Mouse (Mus musculus): ENCODE data around the gene Bysl. TPM values are rescaled to one million over a fixed set of nuclear protein-coding genes. Genes with fewer than 3 reads are reported as not detected.

Gene Bysl
- polyA plus RNA-seq, 2 experiments from 2014 or later, result 6.6 to 10.8 TPM

DNA sequence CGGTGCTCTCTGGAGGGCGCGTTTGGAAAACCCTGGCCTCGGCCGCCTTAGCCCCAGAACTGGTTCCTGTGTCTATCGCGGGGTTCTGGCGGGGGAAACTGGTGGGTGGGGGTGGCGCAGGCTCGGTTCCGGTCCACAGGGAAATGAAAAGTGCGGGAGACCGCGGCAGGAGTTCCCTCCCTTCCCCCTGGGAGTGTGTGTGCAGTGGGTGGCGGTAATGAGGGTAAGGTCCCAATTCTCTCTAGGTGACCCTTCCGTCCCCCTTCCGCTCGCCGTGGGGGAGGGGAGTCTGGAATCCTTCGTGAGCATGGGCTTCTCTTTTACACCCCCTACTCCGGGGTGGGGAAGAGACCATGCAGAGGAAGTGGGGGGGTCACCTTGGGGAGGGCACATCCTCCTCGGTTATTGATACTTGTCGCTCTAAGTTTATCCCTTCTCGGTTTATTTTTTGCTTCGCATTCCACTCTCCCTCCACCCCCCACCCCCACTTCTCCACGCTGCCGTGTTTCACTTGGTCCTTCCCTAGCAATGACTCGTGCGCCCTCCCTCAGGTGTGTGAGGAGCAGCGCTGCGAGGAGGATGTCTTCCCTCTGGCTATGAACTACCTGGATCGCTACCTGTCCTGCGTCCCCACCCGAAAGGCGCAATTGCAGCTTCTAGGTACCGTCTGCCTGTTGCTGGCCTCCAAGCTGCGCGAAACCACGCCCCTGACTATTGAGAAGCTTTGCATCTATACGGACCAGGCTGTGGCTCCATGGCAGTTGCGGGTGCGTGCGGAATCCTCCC is 16.9 kb downstream of the Bysl start:
- ATAC-seq, result no peak

DNA sequence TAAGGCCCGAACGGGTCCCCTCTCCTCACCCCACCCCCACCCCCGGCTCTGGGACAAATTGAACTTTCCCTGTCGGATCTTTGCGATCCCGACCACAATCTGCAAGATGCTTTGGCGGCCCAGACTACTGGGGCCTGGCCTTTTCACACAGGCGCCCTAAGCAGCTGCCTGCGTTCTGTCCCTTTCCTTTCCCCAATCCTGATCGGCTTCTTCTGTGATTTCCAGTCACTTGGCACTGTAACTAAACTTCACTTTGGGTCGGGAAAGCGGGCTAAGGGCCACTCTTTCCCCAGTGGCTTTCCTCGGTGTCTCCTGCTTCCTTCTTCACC is 17.5 kb downstream of the Bysl start:
- no peak for ATAC-seq

DNA sequence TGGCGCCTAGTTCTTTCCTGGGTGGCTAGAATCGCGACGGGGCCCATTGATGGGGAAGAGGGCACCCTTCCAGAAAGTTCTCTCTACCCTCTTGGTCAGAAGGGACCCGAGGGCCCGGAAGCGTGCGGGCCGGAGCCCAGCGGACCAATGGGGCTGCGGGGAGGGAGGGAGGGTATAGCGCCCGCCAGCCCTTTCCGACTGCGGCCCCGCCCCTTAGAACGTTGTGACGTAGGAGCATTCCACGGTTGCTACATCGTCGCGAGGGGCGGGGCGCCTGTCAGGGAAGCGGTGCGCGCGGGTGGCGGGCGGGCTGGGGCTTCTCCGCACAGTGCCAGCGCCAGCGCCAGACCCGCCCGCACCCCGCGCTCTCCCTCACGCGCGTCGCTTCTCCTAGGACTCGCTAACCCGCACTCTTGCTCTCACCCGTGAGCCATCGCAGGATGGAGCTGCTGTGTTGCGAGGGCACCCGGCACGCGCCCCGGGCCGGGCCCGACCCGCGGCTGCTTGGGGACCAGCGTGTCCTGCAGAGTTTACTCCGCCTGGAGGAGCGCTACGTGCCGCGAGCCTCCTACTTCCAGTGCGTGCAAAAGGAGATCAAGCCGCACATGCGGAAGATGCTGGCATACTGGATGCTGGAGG is 18.0 kb downstream of the Bysl start:
- ATAC-seq, result peak; percentile 74

DNA sequence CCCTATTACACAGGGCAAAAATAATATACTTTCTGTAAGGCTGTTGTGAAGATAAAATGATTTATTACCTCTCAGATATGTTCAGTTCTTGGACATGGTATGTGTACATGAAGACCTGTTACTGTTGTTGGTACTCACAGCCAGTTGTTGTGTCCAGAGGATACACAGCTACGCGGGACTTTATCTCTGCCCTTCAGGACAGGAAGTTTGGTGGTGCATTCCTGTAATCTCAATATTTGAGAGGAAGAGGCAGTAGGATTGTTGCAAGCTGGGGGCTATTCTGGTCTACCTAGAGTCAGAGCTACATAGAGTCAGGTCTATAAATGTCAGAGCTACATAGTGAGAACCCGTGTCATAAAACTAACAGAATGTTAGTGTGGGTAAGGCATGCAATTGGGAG is 20.2 kb downstream of the Bysl start:
- no peak for ATAC-seq

DNA sequence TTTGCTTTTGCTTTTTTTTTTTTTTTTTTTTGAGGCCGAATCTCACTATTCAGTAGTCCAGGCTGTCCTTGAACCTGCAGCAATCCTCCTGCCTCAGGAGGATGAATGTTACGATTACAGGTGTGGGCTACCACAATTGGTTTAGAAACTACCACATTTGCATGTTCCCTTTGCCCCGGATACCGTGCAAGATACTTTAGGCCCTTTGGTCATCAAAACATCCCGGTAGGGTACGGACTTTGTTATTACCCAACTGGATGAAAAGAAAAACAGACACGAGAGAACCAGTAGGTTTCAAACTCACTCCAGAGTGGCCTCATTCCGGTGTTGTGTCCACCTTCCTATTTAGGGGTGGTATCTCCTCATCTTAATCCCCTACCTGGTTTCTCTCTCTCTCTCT is 22.8 kb downstream of the Bysl start:
- ATAC-seq, result no peak

DNA sequence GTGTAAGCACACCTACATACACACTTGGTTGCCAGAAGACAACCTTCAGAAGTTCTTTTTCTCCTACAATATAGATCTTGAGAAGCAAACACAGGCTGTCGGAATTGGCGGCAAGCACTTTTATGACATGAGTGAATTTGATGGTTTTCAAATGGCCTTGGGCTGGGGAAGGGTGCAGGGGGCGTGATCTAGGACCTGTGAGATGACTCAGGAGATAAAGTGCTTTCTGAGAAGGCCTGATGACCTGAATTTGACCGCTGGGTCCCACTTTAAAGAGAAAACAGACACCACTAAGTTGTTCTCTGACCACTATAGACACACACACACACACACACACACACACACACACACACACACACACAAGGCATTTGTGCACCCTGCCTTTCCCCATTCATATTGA is 30.3 kb downstream of the Bysl start:
- no peak for ATAC-seq

DNA sequence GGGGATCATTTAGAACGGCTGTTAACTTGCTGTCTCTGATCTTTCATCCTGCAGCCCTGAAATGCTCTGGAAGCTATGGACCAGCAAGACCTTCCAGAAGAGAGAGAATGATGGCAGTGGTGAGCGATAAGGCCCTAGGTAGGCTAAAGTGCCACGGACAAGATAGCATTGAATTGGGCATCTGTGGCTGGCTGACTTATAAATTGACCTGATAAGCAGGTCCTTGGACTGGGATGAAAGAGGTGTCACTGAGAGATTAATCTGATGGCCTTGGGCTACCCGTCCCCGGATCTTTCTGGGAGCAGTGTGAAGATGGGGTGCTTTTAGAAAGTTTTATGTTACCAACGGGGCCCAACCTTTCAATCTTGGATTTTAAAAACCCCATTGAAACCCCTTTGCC is 32.6 kb downstream of the Bysl start:
- no peak for ATAC-seq

DNA sequence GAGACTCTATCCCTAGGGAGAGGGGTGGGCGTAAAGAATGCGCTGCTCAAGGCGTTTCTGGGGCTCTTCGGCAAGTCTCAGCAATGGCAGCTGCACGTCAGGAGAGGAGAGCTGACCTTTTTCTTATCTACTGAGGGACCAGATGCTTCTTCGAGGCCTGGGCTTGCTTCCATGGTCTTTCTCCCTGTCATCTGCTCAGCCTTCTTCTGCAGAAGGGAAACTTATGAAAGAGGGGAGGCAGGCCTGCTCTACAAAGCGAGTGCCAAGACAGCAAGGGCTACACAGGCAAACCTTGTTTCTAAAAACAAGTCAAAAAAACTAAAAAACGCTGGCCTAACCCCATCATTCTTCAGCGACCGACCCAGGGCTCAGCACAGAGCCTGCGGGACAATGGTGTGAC is 36.5 kb downstream of the Bysl start:
- ATAC-seq, result no peak

DNA sequence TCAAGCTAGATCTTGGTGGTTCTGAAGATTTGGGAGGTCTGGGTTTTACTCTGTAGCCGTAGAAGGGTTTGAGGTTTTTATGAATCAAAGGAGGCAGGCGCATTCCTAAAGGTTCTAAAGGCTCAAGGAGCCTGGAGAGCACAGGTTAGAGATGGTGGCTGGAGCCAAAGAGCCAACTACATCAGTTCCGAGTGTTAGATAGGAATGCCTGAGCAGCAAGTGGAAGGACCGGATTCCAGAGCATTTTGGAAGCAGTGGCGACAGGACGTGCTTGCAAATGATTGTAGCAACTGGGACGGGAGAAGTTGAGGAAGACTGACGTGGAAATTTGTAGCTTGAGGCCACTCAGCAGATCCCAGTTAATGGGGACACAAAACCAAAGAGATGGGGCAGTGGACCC is 37.3 kb downstream of the Bysl start:
- no peak for ATAC-seq

DNA sequence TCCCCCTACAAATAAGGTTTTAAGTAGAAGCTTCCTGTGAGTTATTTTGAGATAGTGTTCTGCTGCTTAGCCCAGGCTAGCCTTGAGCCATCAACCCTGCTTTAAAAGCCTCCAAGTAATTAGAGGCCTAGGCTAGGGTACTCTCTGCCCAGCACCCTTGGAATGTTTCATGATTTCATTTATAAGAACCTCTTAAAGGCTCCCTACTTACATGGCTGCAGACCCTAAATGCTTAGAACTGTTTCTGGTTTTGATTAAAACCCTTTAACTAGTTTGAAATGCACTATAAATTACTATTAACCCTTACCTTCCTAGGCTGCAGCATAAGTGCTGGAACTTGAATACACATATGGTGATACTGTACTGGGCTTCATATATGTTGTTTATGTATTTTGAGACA is 38.9 kb downstream of the Bysl start:
- ATAC-seq, result no peak

DNA sequence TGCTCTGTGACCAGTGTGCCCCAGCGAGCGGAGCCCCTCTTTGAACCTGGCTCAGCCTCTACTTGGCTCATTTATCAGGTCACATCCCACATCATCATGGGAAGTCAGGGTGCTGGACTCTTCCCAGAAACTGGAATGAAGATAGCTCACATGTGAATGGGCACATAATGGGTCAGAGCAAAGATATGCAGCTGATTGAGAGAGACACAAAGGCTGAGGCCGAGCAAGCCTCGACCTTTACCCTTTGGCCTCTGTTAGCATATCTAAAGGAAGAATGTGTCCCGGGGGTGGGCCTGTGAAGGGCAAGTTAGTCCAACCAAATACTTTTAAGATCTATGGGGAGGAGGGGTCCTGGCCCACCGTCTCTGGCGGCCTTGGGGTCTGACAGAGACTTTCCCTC is 39.7 kb downstream of the Bysl start:
- ATAC-seq, result no peak

DNA sequence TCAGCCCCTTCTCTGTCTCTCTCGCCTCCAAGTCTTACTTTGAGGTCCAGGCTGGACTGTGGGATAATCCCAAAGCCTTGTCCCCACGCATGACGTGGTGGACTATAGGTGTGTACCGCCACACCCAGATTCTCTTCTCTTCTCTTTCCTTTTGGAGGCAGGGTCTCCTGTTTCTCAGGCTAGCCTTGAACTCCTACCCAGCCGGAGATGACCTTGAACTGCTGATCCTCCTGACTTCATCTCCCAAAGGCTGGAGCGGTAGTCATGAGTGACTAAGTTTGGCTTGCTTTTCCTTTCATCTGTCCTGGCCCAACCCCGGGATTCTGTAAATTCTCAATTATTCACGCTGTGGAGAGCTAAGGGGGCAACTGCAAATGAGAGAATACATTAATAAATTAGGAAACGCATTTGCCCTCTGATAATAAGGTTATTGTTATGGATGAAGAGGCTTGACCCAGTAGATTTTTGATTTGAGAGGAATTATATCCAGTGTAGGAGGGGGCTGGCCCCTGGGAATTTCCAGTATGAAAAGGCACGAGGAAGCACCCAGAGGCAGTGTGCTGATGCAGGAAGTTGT is 42.3 kb downstream of the Bysl start:
- ATAC-seq, result no peak

DNA sequence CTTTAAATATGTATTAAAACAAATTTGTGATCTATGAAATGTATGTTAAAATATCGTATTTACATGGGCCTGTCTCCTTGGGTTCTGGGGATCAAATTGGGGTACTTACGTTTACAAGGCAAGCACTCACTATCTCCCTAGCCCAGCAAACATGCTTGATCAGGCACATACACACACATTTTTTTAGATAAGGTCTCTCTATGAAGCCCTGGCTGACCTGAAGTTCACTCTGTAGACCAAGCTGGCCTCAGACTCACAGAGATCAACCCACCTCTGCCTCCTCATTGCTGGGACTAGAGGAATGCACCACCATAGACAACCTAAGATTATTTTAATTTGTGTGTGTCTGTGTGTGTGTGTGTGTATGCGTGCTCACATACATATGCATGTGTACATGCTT is 42.9 kb downstream of the Bysl start:
- no peak for ATAC-seq

DNA sequence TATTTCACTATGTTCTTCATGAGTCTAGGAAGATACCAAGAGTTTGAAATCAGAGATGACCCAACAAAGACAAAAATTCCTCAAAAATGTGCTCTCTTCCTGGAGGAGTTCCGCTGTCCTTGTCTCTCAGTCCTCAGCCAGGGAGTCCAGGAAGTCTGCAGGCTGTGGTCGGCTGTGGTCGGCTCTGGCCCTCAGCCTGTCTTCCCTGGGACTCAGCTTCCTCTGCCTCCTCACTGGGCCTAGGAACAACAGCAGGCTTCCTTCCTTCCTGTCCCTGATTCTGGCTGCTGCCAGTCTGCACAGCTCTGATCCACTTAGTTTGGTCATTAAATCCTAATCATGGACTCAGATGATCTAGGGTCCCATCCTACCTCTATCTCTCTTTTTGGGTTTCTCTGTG is 44.0 kb downstream of the Bysl start:
- ATAC-seq, result no peak

DNA sequence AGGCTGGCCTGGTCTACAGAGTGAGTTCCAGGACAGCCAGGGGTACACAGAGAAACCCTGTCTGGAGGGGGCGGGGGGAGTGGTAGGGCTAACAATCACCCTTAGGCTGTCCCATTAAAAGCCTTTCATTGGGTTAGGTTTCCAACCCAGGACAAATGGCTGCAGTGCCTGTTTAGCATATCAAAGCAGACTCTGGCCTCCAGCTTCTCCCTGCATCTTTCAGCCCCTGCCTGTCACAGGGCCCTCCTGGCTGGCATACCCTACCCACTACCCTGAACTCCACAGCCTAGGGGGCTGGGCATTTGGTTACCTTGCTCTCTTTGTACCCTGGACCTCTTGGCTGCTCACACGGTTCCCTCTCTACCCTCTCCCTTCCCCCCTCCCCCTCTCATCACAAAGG is 45.2 kb downstream of the Bysl start:
- no peak for ATAC-seq

DNA sequence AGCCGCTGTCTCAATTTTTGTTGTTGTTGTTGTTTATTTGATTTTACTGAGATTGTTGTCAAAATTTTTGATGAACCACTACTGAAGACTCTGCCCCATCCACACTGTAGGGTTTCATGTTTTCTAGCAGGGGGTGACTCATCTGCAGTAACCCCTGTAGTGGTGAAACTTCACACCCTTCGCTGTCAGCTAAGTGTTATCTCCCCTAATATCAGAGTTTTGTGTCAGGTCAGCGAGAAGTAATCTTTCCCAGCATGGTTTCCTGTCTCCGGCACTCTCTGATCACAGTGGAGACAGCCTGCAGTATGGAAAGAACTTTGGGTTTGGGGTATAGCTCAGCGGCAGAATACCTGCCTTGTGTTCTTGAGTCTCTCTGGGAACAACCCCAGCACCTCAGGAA is 46.7 kb downstream of the Bysl start:
- ATAC-seq, result peak; percentile 26

DNA sequence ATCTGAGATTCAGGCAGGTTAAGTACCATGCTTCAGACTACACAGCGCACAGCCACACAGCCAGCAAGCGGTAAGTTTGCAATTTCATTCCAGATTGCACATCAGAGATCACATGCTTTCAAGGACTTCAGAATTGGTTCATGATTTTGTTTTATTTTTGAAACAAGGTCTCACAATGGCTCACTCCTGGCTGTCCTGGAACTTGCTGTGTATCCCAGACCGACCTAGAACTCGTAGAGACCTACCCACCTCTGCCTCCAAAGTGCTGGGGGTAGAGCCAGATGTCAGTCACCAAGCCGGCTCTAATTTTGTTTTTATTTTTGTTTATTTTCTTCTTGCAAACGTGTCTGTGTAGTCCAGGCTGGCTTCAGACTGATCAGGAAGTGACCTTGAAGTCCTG is 48.4 kb downstream of the Bysl start:
- ATAC-seq, result no peak

DNA sequence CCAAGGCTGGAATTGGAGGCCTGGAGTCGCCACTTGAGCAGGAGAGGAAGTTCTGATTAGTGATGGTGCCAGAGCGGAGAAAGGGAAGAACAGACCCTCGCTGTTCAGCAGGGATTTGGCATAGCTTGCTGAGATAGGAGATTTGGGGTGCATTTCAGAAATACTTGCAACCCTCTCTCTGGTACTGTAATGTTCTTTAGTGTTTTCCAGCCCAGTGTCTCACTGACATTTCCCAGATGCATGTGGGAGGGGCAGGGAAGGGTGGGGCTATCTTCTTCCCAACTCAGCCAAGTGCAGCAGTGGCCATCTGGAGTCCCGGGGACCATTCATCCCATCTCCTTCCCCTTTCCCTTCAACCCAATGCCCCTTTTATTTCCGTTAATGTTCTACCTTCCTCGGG is 51.6 kb downstream of the Bysl start:
- no peak for ATAC-seq

DNA sequence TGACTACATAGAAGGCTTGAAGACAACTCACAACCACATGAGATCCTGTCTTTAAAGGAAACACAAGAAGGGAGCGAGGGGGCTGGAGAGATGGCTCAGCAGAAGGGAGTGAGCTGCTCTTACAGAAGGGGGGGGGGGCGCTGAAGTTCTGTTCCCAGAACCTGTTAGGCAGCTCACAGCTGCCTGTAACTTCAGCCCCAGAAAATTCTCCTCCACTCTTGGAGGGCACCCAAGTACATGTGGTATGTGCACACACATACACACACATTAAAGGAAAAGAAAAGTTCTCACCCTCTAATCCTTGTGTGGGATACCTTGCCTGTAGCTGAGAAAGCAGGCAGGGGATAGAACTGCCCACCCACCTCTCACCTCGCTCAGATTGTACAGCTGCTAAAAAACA is 54.1 kb downstream of the Bysl start:
- ATAC-seq, result no peak

DNA sequence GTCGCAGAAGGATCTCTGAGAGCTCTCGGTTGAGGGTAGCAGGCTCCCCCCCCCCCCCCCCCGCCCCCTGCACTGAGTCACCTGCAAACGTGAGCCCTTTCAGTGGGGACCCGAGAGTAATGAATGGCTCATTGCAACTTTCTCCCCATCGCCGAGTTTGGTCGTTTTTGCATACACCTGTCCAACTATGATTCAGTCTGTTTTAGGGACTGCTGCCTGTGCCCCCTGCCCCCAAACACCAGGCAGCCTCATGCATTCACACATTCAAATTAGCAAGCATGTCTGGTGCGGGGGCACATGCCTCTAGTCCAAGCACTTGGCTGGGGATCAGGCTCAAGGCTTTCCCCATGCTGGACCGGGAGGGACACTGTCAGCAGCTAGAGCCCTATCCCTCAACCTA is 56.7 kb downstream of the Bysl start:
- no peak for ATAC-seq

DNA sequence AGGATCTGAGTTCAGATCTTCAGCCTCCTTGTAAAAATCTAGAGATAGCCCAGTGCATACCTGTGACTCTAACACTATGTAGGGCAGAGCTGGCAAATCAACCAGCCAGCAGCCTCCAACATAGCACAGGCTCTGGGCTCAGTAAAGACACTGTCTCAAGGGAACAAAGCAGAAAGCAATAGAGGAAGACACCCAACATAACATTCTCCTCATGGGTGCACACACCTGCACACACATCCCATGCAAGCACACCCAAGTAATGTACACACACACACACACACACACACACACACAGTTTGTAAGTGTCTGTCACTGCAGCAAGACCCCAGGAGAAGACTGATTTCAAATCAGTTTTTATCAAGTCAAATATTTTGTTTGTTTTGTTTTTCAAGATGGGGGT is 58.3 kb downstream of the Bysl start:
- ATAC-seq, result no peak

DNA sequence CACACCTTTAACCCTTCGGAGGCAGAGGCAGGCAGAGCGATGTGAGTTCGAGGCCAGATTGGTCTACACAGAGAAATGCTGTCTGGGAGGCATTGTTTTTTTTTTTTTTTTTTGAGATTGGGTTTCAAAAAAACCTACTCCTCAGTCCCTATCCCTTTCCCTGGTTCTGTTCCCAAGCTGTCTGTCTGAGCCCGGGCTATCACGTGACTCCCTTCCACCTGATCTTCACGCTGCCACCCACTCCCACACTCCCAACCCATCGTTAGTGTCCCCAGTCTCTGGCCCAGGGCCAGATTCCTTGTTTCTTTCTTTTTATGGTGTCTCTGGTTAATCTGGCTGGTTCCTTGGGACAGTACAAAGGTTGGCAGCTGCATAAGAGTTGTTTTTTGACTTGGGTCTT is 60.2 kb downstream of the Bysl start:
- ATAC-seq, result no peak

Measured in activated CD4-positive, CD25-positive, alpha-beta regulatory T cell, adult 4 months (primary cell).